Mouse (Mus musculus) erythroblast, embryonic 14.5 days (primary cell): ENCODE data around the gene Eef1a1.

Experiments used
- GATA1 ChIP-seq: IDR thresholded peaks from 2 replicates; pipeline ENCODE4 v1.6.1; 2012; ENCODE audit warnings: low read length, inconsistent platforms, mixed read lengths
- TAL1 ChIP-seq: IDR thresholded peaks from 3 replicates; pipeline ENCODE4 v1.6.1; 2012; ENCODE audit warnings: low read length, inconsistent platforms, mixed read lengths

GRCm38 (mm10) chr9:78491169-78491568, 2.2 kb upstream of the Eef1a1 start:
- TF ChIP-seq GATA1 (no peak), TAL1 (no peak)
